Mouse (Mus musculus) layer of hippocampus, postnatal 25 days (tissue): ENCODE data around the gene Acot5. TPM values are rescaled to one million over a fixed set of nuclear protein-coding genes. Genes with fewer than 3 reads are reported as not detected.
"Not testable (repeated sequence)": the region's sequence is repeated elsewhere in the genome, so short reads cannot be mapped to it uniquely, and the experiment has no call there.

Experiments used
- DNase-seq, 2 experiments: peaks; one replicate each; pipeline ENCODE4 v3.0.0; 2022; ENCODE audit warnings: mixed read lengths in 2 of 2, low spot score in 1 of 2; ENCODE audit errors: extremely low spot score in 1 of 2
- total RNA-seq, 2 experiments: library from RNA; stranded (reverse); gene quantifications; 2 replicates each; pipeline ENCODE4 v1.2.3; 2021

Acot5 gene
- total RNA-seq, result 1 to 10 TPM; 8.3 TPM

DNA sequence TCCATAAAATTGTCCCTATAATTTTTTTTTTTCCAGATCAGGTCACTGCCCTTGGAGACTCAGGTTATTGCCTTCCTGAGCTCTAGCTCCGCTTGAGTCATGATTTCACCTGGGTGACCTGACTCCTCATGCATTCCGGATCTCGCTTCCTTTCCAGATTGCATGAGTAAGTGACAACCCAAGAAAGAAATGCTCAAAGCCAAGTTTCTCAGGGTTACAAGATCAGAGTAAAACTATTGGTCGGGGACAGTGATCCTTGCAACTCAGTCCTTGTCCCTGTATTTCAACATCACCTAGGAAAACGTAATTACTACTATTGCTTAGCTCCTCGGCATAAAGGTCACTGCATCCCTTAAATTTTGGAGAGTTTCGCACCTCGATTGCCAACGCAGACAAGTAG is at the start of gene Acot5:
TSS of gene Acot5 (plus strand) at position 340 of the 400 bp plus-strand sequence.
- no peak for DNase-seq

DNA sequence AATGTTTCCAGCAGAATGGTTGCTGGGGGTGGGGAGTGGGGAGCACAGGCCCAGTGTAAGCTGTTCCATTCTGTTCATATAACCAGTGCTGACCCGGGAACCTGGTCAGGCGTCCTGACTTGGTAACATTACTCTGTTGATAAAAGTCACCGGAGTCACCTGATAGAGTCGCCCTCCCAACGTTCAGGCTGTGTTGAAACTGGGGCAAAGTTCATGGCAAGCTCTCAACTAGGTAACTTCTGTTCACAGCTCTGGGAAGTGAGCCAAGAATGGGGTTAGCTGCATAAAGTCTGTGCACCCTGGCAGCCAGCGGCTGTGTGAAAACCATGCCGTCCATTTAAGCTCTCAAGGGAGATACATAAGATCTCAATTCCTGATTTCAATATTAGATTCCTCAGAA is 48.6 kb upstream of the Acot5 start:
- DNase-seq, result not testable (repeated sequence)

DNA sequence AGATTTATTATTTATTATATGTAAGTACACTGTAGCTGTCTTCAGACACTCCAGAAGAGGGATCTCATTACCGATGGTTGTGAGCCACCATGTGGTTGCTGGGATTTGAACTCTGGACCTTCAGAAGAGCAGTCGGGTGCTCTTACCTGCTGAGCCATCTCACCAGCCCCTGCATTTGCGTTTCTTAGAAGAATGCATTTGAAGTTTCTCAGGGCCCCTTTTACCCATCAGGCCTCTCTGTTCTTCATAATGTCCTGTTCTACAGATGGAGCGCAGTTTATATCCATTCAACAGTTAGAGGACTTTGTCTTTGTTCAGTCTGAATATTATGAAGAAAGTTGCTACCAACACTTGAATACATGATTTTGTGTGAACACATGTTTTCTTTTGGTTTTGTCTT is 46.9 kb upstream of the Acot5 start:
- not testable (repeated sequence) for DNase-seq

DNA sequence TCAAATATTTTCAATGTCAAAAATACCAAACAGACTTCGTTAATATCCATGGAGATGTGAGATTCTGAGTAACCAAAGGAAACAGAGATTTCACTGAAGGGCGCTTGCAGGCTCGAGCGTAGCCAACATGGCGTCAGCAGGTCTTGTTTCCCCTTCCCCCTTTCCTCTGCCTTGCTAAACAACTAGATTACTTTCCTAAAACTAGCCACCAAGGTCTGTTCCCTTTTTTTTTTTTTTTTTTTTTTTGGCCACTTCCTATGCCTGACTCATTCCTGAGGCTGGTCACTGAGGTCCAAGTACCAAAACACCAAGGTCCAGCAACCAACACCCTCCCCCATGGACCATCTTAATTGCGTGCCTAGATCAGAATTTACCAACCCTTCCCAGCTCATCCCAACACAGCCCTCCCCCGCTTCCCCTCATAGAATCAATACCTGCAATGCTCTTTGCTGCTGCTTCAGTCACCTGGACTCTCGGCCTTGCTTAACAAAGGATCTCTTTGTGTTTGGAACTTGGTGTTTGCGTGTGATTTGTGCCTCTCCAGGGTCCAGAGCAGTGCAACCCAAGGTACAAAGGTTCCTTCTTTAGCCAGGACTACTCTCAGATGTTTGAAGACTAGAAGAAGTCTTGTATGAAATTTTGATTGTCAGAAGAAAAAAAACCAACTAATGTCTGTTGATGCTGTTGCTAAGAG is 45.9 kb upstream of the Acot5 start:
- DNase-seq, result no peak

DNA sequence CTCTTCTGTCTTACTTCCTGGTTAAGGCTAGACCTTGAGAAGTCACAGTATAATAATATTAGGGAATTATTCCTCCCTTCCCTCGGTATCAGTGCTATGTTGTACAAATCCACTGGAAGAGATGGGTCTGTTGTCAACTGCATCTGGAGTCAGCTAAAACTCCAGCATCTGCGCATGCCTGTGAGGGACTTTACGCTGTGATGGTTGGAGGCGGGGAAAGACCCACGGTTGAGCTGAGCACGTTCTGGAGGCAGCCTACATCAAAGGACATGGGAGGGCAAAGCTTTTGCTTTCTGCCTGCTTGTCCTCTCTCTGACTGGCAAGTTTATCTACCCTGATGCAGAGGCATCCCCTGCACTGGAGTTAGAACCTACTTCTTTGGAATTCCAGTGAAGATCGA is 43.2 kb upstream of the Acot5 start:
- DNase-seq, result no peak

DNA sequence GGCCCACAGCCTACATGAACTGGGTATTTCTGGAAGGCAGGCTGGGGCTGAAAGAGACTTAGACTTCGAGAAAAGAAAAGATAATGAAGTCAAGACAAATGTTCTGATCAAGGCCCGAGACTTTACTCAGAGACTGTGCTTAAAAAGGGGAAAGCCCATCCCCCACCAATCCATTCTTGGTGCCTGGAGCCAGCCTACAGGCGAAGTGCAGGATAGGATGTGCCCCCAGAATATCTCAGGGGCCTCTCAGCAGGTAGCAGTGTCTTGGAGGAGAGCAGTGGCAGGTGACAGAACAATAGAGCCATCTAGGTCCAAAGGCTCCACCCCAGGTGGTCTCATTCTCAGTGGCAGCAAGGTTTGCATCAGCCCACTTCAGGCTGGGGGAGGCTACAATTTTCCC is 40.8 kb upstream of the Acot5 start:
- DNase-seq, result not testable (repeated sequence)

DNA sequence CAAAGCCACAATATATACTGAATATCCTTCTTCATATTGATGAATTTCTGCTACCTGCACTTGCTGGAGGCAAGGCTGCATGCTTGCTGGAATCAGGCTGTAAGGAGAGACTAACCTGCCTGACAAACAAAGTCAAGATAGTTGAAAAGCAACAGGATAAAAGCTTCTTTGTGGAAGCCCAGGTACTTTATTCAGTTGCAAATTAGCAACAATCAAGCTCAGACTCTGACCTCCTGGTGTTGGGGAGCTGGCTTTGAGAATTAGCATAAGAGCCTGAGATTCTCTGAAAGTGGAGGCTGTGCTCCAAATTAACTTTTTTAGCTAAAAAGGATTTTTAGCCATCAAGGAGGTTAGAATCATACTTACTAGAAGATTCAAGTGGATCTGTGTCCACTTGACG is 40.1 kb upstream of the Acot5 start:
- DNase-seq, result not testable (repeated sequence)

DNA sequence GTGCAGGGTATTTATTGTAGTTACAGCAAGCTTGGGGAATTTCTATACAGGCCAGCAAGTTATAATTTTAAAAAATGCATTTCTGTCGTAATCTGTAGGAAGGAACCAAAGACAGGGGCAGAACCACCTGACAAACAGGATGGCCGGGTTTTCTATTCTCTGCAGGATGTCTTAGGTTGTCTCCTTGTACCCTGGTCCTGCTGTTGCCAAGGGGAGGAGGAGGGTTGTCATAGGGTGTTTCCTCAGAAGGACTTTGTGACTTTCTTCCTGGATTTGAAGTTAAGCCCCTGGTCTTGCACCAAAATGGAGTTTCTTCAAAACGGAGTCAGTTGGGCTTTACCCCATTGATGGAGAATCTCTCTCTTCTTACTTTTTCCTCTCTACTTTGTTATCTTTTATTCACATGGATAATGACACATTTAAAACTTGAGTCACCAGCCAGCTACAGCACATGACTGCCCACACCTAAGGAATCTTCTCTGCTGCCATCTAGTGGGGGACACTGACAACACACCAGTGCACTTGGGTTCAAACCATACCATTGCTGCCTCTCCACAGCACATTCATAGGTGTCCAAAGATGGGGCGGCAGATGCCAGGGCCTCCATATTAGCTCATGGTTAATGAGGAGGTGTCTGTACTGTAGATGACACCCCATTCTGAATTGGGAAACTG is 38.3 kb upstream of the Acot5 start:
- peak; percentile 51 to 79 for DNase-seq

DNA sequence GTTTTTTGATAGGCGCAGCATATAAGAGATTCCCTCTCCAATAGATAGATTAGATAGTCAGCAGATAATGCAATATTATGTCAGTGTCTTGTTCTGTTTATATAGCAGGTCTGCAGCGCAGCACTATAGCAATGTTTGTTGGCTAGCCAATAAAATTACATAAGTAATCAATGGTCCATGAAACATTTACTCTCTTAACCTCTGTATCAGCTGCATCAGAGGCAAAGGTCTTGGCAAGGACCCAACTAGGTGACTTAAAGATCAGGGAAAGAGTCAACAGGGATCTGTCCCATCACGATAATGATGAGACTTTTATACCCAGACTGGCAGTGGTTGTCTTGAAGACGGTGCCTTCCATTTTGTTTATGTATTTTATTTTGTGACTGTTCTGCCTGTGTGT is 36.3 kb upstream of the Acot5 start:
- no peak for DNase-seq

DNA sequence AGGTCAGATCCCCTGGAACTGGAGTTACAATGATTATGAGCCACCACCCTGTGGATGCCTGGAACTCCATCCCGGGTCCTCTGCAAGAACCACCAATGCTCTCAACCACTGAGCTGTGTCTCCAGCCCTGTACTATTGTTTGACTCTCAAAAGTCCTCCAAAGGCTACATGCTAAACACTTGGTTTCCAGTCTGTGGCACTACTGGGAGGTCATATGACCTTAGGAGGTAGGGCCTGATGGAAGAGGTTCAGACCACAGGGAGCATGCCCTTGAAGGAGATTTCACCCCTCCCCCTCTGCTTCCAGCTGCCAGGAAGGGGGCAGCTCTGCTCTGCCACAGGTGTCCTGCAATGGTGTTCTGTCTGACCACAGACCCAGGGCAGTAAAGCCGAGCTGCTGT is 35.8 kb upstream of the Acot5 start:
- not testable (repeated sequence) for DNase-seq

DNA sequence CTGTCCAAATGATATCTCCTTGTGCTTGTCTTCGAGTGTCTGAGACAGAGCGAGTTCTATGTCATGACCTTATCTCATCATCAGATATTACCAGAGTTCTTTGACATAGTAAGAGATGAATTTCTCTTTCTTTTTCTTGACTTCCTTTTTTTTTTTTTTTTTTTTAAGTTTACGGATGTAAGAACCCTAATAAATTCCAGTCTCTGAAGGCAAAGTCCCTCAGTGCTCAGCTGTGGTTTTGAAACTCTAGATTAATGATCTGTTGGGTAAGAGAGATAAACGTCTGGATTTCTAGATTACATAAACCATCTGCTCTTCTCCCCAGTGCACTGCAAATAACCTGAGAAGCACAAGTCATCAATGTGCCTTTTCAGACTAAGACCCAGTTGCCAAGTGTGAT is 35.0 kb upstream of the Acot5 start:
- no peak for DNase-seq

DNA sequence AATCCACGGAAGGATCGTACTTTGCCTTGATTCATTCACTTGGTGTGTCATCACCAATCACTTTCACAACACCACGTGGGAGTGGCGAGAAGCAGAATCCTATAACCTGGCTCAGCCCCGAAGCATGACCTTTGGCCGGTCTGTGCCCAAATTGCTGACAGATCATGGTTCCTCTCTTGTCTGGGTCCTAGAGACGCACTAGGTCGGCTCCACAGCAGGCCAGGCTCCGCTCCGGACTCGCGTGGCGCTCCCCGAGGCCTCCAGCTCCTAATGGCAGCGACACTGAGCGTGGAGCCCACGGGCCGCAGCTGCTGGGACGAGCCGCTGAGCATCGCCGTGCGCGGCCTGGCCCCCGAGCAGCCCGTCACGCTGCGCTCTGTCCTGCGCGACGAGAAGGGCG is 30.9 kb upstream of the Acot5 start, which contains the start of gene Acot4:
TSS of gene Acot4 (plus strand) at position 139 of the 400 bp plus-strand sequence.
- DNase-seq, result peak in 1 of 2 experiments; percentile 32

DNA sequence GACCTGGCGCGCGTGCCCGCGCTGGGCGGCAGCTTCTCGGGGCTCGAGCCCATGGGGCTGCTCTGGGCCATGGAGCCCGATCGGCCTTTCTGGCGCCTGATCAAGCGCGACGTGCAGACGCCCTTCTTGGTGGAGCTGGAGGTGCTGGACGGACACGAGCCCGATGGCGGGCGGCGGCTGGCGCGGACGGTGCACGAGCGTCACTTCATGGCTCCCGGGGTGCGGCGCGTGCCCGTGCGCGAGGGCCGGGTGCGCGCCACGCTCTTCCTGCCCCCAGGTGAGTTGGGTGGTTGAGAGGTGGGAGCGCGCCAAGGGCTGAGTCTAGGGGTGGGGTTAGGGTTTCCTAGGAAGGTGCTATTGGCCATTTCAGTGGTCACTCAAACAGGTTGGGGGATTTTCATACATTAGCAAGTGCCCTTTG is 30.4 kb upstream of the Acot5 start, which contains the start of gene Gm49366:
TSS of gene Gm49366 (plus strand) at position 245 of the 421 bp plus-strand sequence.
- peak in 1 of 2 experiments; percentile 28 for DNase-seq

DNA sequence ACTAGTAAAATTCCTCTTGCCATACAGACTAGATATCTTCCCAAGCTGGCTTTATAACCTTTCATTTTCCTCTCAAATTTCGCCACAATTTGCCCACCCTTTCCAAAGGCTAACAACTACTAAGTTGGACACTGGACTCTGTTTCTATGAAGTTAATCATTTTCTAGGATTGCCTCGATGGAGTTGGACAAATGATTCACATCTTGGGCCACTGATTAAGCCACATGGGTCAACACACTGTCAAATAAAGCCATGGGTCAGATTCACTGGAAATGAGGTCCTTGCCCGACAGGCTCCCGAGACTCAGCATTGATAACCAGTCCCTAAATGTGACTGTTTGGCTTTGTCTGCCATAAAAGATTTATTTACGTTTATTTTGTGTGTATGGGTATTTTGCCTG is 26.9 kb upstream of the Acot5 start:
- DNase-seq, result no peak

DNA sequence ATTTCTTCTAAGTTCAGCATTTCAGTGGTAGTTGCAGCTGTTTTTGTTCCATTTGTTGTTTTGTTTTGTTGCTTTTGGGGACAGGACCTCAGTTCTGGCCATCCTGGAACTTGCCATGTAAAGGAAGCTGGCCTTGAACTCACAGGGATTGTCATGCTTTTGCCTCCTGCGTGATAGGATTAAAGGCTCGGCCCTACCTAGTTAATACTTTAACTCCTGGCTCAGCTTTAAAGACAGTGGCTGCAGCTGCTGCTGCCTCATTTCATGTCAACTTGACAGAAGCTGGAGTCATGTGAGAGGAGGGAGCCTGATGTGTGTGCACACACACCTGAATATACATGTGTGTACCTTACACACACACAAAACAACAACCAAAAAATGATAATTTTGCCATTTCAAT is 25.1 kb upstream of the Acot5 start:
- no peak for DNase-seq

DNA sequence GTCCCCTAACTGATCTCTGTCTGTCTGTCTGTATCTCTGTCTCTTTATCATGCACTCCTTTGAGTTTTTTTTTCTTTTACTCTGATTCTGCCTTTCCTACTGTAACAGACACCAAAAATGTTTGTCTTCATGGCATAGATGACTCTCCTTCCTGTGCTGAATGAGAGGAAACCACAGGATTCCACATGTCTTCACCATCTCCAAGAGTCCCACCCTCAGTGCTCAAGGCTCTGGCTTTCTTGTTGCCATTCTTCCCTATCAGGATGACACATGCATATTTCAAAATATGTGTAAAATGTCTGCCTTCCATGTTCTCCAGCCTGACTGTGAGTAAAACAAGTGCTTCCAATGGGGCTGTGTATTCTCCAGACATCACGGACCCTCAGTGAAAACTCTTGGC is 22.2 kb upstream of the Acot5 start:
- DNase-seq, result no peak

DNA sequence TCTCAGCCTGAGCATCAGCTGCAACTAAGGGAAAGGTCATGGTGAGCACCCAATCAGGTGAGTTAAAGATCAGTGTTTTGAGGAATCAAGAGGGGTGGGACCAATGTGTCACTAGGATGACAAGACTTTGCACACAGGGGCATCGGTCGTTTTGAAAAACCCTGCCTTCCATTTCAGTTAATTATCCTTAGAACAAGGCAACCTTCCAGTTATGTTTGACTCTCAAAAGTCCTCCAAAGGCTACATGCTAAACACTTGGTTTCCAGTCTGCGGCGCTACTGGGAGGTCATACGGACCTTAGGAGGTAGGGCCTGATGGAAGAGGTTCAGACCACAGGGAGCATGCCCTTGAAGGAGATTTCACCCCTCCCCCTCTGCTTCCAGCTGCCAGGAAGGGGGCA is 18.4 kb upstream of the Acot5 start:
- not testable (repeated sequence) for DNase-seq

DNA sequence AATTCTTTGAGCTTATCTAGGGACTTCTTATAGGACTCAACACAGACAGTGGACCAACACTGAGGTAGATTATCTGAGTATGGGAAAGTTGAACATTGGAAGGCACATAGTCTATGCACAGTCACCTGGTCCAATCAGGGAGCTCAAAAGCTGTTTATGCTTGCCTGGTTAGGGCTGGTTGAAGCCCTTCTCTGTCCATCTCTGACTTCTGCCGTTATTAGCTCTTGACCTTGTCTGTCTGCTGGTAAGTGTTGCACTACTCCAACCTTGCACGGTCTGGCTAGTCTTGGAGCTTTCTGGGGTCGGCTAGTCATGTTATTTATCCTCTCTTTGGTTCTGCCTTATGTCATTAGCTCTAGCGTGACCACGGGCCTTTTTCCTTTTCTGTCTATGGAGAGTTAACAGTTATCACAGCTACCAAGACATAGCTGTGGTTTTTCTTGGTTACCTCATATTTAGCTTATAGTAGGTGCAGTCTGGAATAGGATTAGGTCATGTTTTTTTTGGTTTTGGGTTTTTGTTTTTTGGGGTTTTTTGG is 17.1 kb upstream of the Acot5 start, which contains the start of gene Acot3:
TSS of gene Acot3 (plus strand) at position 208 of the 538 bp plus-strand sequence.
- no peak for DNase-seq

DNA sequence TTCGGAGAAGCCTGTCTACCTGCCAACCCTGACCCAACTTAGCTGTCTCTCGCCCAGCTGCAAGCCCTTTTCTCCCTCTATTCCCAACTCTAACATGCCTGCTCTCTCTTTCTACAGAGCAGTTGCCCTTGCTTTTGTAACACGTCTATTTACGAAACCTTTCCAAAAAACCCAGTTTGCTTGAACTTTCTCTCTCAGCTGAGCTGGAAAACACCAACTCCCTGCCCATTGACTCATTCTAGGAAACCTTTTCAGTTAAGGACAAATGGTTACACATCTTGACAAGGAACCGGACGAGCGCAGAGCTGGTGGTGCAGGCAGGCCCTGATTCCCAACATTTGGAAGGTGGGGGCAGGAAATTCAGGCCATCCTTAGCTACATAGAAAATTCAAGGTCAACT is 16.5 kb upstream of the Acot5 start:
- no peak for DNase-seq

DNA sequence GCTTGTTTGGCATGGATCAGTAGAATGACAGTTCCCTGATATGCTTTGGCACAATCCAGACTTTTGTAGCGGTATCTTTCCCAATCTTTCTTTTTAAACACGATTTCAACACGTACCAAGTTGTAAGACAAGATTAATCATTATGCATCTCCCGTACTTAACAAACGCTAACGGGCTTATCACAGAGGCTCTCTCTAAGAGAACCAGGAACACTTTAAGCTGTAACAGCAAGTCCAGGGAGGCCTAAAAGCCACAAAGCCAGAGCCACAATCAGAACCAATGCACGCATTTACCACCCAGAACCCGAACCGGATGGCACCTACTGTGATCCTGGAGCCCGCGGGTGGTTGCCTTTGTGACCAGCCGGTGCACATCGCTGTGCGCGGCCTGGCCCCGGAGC is 16.0 kb upstream of the Acot5 start:
- DNase-seq, result no peak

DNA sequence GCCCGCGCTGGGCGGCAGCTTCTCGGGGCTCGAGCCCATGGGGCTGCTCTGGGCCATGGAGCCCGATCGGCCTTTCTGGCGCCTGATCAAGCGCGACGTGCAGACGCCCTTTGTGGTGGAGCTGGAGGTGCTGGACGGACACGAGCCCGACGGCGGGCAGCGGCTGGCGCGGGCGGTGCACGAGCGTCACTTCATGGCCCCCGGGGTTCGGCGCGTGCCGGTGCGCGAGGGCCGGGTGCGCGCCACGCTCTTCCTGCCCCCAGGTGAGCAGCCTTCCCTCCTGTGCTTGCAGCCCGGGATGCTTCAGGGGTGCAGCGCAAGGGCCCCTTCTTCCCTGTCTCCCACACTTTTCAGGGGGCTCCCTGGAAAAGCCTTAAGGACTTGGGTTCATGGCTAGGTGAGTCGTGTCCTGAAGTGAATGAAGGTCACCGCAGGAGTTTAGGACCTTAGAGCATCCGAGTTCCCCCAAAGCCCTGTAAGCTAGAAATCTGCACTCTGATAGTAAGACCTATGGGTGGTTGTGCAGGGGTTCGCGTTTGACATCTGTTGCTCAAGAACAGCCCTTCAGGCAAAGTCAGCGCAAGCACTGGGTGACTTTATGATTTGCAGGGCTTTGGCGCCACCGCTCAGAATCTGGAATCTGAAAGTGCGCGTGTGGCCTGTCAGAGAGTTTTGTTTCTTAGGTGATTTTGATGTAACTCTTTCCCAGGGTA is 15.3 kb upstream of the Acot5 start:
- DNase-seq, result no peak
